Mouse (Mus musculus) limb, embryonic 14.5 days (tissue): Measurements from ENCODE around the gene Adcy9. TPM values are rescaled to one million over a fixed set of nuclear protein-coding genes. Genes with fewer than 3 reads are reported as not detected.
"Not testable (repeated sequence)": the region's sequence is repeated elsewhere in the genome, so short reads cannot be mapped to it uniquely, and the experiment has no call there.

Source experiments
- ATAC-seq: fragments of 200-750 bp; cut with Nextera tagmentation; 2 replicates; pipeline ENCODE4 v1.8.0; 2017; ENCODE audit warnings: low read depth, moderate number of reproducible peaks, moderate TSS enrichment; ENCODE audit not compliant: low FRiP score
- DNase-seq: peaks from one replicate; pipeline ENCODE4 v3.0.0-alpha.2; 2015; ENCODE audit warnings: low spot score
- H3K27ac ChIP-seq: fragments of 300-500 bp; sonication (generic); replicated peaks from 2 replicates; pipeline ENCODE4 v1.5.1; 2014; ENCODE audit warnings: low read depth, mild to moderate bottlenecking, low read length, moderate library complexity, mixed read lengths
- H3K27me3 ChIP-seq: fragments of 300-500 bp; sonication (generic); 2 replicates; pipeline ENCODE4 v1.6.1; 2014; ENCODE audit warnings: low read length, mixed read lengths; ENCODE audit not compliant: control insufficient read depth, insufficient read depth
- H3K36me3 ChIP-seq: fragments of 300-500 bp; sonication (generic); 2 replicates; pipeline ENCODE4 v1.6.1; 2014; ENCODE audit warnings: mild to moderate bottlenecking, low read length, moderate library complexity, mixed read lengths; ENCODE audit not compliant: control insufficient read depth, insufficient read depth
- H3K4me1 ChIP-seq: fragments of 300-500 bp; sonication (generic); 2 replicates; pipeline ENCODE4 v1.6.1; 2014; ENCODE audit warnings: antibody characterized with exemption, low read length, mixed read lengths; ENCODE audit not compliant: control insufficient read depth, insufficient read depth
- H3K4me2 ChIP-seq: fragments of 300-500 bp; sonication (generic); replicated peaks from 2 replicates; pipeline ENCODE4 v1.6.1; 2014; ENCODE audit warnings: low read depth, mild to moderate bottlenecking, low read length, moderate library complexity; ENCODE audit not compliant: severe bottlenecking
- H3K4me3 ChIP-seq: fragments of 300-500 bp; sonication (generic); replicated peaks from 2 replicates; pipeline ENCODE4 v1.5.1; 2014; ENCODE audit warnings: low read length
- H3K9ac ChIP-seq: fragments of 300-500 bp; sonication (generic); 2 replicates; pipeline ENCODE4 v1.6.1; 2014; ENCODE audit warnings: mild to moderate bottlenecking, low read depth, low read length, moderate library complexity; ENCODE audit not compliant: severe bottlenecking
- H3K9me3 ChIP-seq: fragments of 300-500 bp; sonication (generic); 2 replicates; pipeline ENCODE4 v1.6.1; 2016; ENCODE audit warnings: low read length; ENCODE audit not compliant: control insufficient read depth
- POLR2A ChIP-seq: fragments of 200-500 bp; IDR thresholded peaks from 2 replicates; pipeline ENCODE4 v1.8.0; 2012; ENCODE audit warnings: inconsistent platforms, mild to moderate bottlenecking, moderate library complexity, borderline replicate concordance; ENCODE audit not compliant: insufficient read depth, insufficient read length; ENCODE audit errors: extremely low read depth
- WGBS: fragments of 180-500 bp; shearing (Covaris S2); extraction: QIAGEN DNeasy Blood & Tissue Kit; methylation state at CpG from one replicate; pipeline ENCODE4 v1.1.7; 2014; 5-methylcytosine and 5-hydroxymethylcytosine counted together
- polyA plus RNA-seq, 2 experiments: library from polyadenylated mRNA; depleted of rRNA in 1 of 2; stranded (reverse) in 1 of 2; unstranded in 1 of 2; fragments of >200 nt; fragmentation: Nextera tagmentation in 1 of 2; extraction: Ambion mirVana in 1 of 2; gene quantifications; 2 replicates each; pipeline versions ENCODE4 v1.2.1 to v1.2.3; 2012 to 2014

Gene Adcy9
- polyA plus RNA-seq, 2 experiments = 2.4 to 3.2 TPM

GRCm38 (mm10) chr16:4342579-4342978 lies 77.7 kb downstream of the Adcy9 start:
- Histone ChIP-seq H3K4me2 (no peak overlapping the region), H3K27me3 (no peaks in the 10 kb centered on the region), H3K36me3 (no peaks in the 10 kb centered on the region), H3K4me1 (0 out of 2 replicates have a peak, but pooled peaks cover 8% of the 10 kb centered on the region), H3K4me3 (no peak overlapping the region), H3K9ac (no peak overlapping the region), H3K9me3 (no peaks in the 10 kb centered on the region), H3K27ac (no peak overlapping the region)
- ATAC-seq (no peak), DNase-seq (no peak)
- 82% methylated on average over 7 of the region's 7 CpGs for WGBS
- no peak for TF ChIP-seq POLR2A

GRCm38 (mm10) chr16:4341316-4342062 lies 78.8 kb downstream of the Adcy9 start:
- no peak overlapping the region for H3K4me3 ChIP-seq
- H3K9ac ChIP-seq = no peak overlapping the region
- no peaks in the 10 kb centered on the region for H3K36me3 ChIP-seq
- ATAC-seq (no peak), DNase-seq (no peak)
- no peak overlapping the region for H3K27ac ChIP-seq
- H3K4me1 ChIP-seq = 0 out of 2 replicates have a peak, but pooled peaks cover 8% of the 10 kb centered on the region
- no peaks in the 10 kb centered on the region for H3K9me3 ChIP-seq
- TF ChIP-seq POLR2A = no peak
- H3K4me2 ChIP-seq = no peak overlapping the region
- WGBS = 80% methylated on average over 14 of the region's 14 CpGs
- H3K27me3 ChIP-seq = no peaks in the 10 kb centered on the region

DNA sequence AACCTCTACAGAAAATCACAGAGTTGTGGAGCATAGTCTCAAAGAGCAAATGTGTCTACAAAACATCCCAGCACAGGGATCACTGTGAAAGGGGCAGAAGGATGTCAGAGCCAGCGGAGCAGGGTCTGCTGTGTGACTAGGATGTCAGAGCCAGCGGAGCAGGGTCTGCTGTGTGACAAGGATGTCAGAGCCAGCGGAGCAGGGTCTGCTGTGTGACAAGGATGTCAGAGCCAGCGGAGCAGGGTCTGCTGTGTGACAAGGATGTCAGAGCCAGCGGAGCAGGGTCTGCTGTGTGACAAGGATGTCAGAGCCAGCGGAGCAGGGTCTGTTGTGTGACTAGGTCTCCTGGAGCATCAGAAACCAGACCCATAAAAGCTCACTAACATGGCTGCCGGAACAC lies 81.1 kb downstream of the Adcy9 start:
- H3K4me2 ChIP-seq, DNase-seq, H3K9me3 ChIP-seq, H3K4me3 ChIP-seq, ATAC-seq, H3K4me1 ChIP-seq, H3K27ac ChIP-seq, H3K27me3 ChIP-seq, H3K9ac ChIP-seq, H3K36me3 ChIP-seq: not testable (repeated sequence)
- 81% methylated on average over 6 of the region's 7 CpGs for WGBS

- Histone ChIP-seq H3K36me3 (no peaks in the 10 kb centered on the region), H3K4me2 (no peak overlapping the region), H3K27ac (no peak overlapping the region), H3K27me3 (no peaks in the 10 kb centered on the region), H3K4me3 (no peak overlapping the region), H3K9ac (no peak overlapping the region), H3K4me1 (0 out of 2 replicates have a peak, but pooled peaks cover 8% of the 10 kb centered on the region), H3K9me3 (no peaks in the 10 kb centered on the region)
- WGBS = 45% methylated on average over 4 of the region's 4 CpGs
- no peak for TF ChIP-seq POLR2A
- peak; percentile 75; the same call in 1 of the 2 replicates for ATAC-seq
- peak; percentile 65 for DNase-seq
Observed at GRCm38 (mm10) chr16:4337269-4337668, 83.0 kb downstream of the Adcy9 start.

DNA sequence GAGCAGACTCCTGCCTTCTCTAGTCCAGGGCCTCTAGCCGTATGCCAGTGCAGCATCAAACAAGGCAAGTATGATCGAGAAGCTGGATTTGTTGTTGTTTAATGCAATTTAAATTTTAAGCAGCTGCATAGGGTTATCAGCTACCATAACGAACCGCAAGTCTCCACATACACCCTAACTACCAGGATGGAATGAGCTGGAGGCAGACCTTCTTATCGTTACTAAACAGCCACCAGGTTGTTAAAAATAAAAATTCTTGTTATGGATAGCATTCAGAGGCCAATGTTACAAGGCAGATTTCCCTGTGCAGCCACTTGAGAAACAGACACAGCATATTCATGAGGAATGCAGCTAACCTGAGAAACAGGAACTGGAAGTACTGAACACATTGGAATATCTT lies 86.5 kb downstream of the Adcy9 start:
- no peak for ATAC-seq
- H3K4me2 ChIP-seq = no peak overlapping the region
- TF ChIP-seq POLR2A = no peak
- no peak overlapping the region for H3K9ac ChIP-seq
- no peaks in the 10 kb centered on the region for H3K36me3 ChIP-seq
- H3K27ac ChIP-seq = no peak overlapping the region
- H3K9me3 ChIP-seq = no peaks in the 10 kb centered on the region
- H3K27me3 ChIP-seq = no peaks in the 10 kb centered on the region
- no peak for DNase-seq
- H3K4me3 ChIP-seq = no peak overlapping the region
- 0 out of 2 replicates have a peak, but pooled peaks cover 7% of the 10 kb centered on the region for H3K4me1 ChIP-seq
- WGBS = 62% methylated on average over 5 of the region's 5 CpGs
